Mouse (Mus musculus): ENCODE results near the gene Zfp13. TPM values are rescaled to one million over a fixed set of nuclear protein-coding genes. Genes with fewer than 3 reads are reported as not detected.

The Zfp13 gene
- polyA plus RNA-seq, 1 experiment from 2014 or later = 4.0 TPM

- ATAC-seq (ENCODE audit: low FRiP score, low TSS enrichment) (peak; percentile 61), DNase-seq (ENCODE audit: low spot score) (no peak)
- no peak overlapping the region for H3K27ac ChIP-seq (replicated peaks)
- H3K4me2 ChIP-seq (replicated peaks; ENCODE audit: low read depth) = peak overlapping the region; percentile 82
- no peak overlapping the region for H3K9ac ChIP-seq (ENCODE audit: low read length)
- 0 out of 2 replicates have a peak, but pooled peaks cover 2% of the 10 kb centered on the region for H3K36me3 ChIP-seq (ENCODE audit: control insufficient read depth, insufficient read depth, low read length)
- no peak overlapping the region for H3K4me3 ChIP-seq (ENCODE audit: low read depth, low read length)
- TF ChIP-seq CTCF (IDR thresholded peaks at IDR 0.05; ENCODE audit: low read depth) = no peak
- TF ChIP-seq EP300 (optimal IDR thresholded peaks at IDR 0.05) = no peak
- no peaks in the 10 kb centered on the region for H3K27me3 ChIP-seq (ENCODE audit: control insufficient read depth, insufficient read depth, low read length)
- WGBS = 74% methylated on average over 8 of the region's 8 CpGs
- H3K4me1 ChIP-seq (replicated peaks; ENCODE audit: control insufficient read depth, insufficient read depth) = no peaks in the 10 kb centered on the region
- no peaks in the 10 kb centered on the region for H3K9me3 ChIP-seq (ENCODE audit: control insufficient read depth, low read length)
Observed at GRCm38 (mm10) chr17:23584786-23585185, 14.5 kb downstream of the Zfp13 start.

- ATAC-seq (ENCODE audit: low FRiP score, low TSS enrichment) = 0 out of 2 replicates have a peak, but pooled peaks have one; percentile 7
- no peaks in the 10 kb centered on the region for H3K27me3 ChIP-seq (ENCODE audit: control insufficient read depth, insufficient read depth, low read length)
- H3K9me3 ChIP-seq (ENCODE audit: control insufficient read depth, low read length) = no peaks in the 10 kb centered on the region
- H3K4me2 ChIP-seq (replicated peaks; ENCODE audit: low read depth) = no peak overlapping the region
- H3K9ac ChIP-seq (ENCODE audit: low read length) = no peak overlapping the region
- no peaks in the 10 kb centered on the region for H3K4me1 ChIP-seq (replicated peaks; ENCODE audit: control insufficient read depth, insufficient read depth)
- no peak overlapping the region for H3K4me3 ChIP-seq (ENCODE audit: low read depth, low read length)
- DNase-seq (ENCODE audit: low spot score) = no peak
- no peak overlapping the region for H3K27ac ChIP-seq (replicated peaks)
- peaks cover 27% of the 10 kb centered on the region for H3K36me3 ChIP-seq (ENCODE audit: control insufficient read depth, insufficient read depth, low read length)
- TF ChIP-seq EP300 (optimal IDR thresholded peaks at IDR 0.05) (no peak), CTCF (IDR thresholded peaks at IDR 0.05; ENCODE audit: low read depth) (no peak)
- WGBS = 96% methylated on average over 36 of the region's 38 CpGs
Observed at GRCm38 (mm10) chr17:23575951-23576552, 23.2 kb downstream of the Zfp13 start.

GRCm38 (mm10) chr17:23574130-23574529, 25.2 kb downstream of the Zfp13 start:
- no peak overlapping the region for H3K4me3 ChIP-seq (ENCODE audit: low read depth, low read length)
- no peak for TF ChIP-seq EP300 (optimal IDR thresholded peaks at IDR 0.05)
- ATAC-seq (ENCODE audit: low FRiP score, low TSS enrichment) (no peak), DNase-seq (ENCODE audit: low spot score) (no peak)
- H3K9ac ChIP-seq (ENCODE audit: low read length) = no peak overlapping the region
- WGBS = 91% methylated on average over 8 of the region's 8 CpGs
- peaks cover 22% of the 10 kb centered on the region for H3K36me3 ChIP-seq (ENCODE audit: control insufficient read depth, insufficient read depth, low read length)
- no peak overlapping the region for H3K4me2 ChIP-seq (replicated peaks; ENCODE audit: low read depth)
- H3K4me1 ChIP-seq (replicated peaks; ENCODE audit: control insufficient read depth, insufficient read depth) = no peaks in the 10 kb centered on the region
- no peak overlapping the region for H3K27ac ChIP-seq (replicated peaks)
- H3K27me3 ChIP-seq (ENCODE audit: control insufficient read depth, insufficient read depth, low read length) = no peaks in the 10 kb centered on the region
- no peaks in the 10 kb centered on the region for H3K9me3 ChIP-seq (ENCODE audit: control insufficient read depth, low read length)

- no peak for DNase-seq (ENCODE audit: low spot score)
- Histone ChIP-seq H3K36me3 (ENCODE audit: control insufficient read depth, insufficient read depth, low read length) (peaks cover 18% of the 10 kb centered on the region), H3K9me3 (ENCODE audit: control insufficient read depth, low read length) (no peaks in the 10 kb centered on the region), H3K4me1 (replicated peaks; ENCODE audit: control insufficient read depth, insufficient read depth) (no peaks in the 10 kb centered on the region), H3K4me2 (replicated peaks; ENCODE audit: low read depth) (no peak overlapping the region), H3K27ac (replicated peaks) (no peak overlapping the region), H3K27me3 (ENCODE audit: control insufficient read depth, insufficient read depth, low read length) (no peaks in the 10 kb centered on the region), H3K4me3 (ENCODE audit: low read depth, low read length) (no peak overlapping the region), H3K9ac (ENCODE audit: low read length) (no peak overlapping the region)
- peak; percentile 50 for TF ChIP-seq CTCF (IDR thresholded peaks at IDR 0.05; ENCODE audit: low read depth)
- TF ChIP-seq EP300 (optimal IDR thresholded peaks at IDR 0.05) = no peak
- 81% methylated on average over 6 of the region's 6 CpGs for WGBS
- ATAC-seq (ENCODE audit: low FRiP score, low TSS enrichment) = no peak
Observed at GRCm38 (mm10) chr17:23572059-23572458, 27.2 kb downstream of the Zfp13 start.

GRCm38 (mm10) chr17:23571084-23571483, 28.2 kb downstream of the Zfp13 start:
- Histone ChIP-seq H3K4me2 (replicated peaks; ENCODE audit: low read depth) (no peak overlapping the region), H3K36me3 (ENCODE audit: control insufficient read depth, insufficient read depth, low read length) (peaks cover 8% of the 10 kb centered on the region), H3K9me3 (ENCODE audit: control insufficient read depth, low read length) (no peaks in the 10 kb centered on the region), H3K4me1 (replicated peaks; ENCODE audit: control insufficient read depth, insufficient read depth) (no peaks in the 10 kb centered on the region), H3K9ac (ENCODE audit: low read length) (no peak overlapping the region), H3K27me3 (ENCODE audit: control insufficient read depth, insufficient read depth, low read length) (no peaks in the 10 kb centered on the region), H3K4me3 (ENCODE audit: low read depth, low read length) (no peak overlapping the region), H3K27ac (replicated peaks) (no peak overlapping the region)
- 19% methylated on average over 5 of the region's 5 CpGs for WGBS
- no peak for ATAC-seq (ENCODE audit: low FRiP score, low TSS enrichment)
- DNase-seq (ENCODE audit: low spot score) = no peak
- peak; percentile 59 for TF ChIP-seq CTCF (IDR thresholded peaks at IDR 0.05; ENCODE audit: low read depth)
- no peak for TF ChIP-seq EP300 (optimal IDR thresholded peaks at IDR 0.05)

DNA sequence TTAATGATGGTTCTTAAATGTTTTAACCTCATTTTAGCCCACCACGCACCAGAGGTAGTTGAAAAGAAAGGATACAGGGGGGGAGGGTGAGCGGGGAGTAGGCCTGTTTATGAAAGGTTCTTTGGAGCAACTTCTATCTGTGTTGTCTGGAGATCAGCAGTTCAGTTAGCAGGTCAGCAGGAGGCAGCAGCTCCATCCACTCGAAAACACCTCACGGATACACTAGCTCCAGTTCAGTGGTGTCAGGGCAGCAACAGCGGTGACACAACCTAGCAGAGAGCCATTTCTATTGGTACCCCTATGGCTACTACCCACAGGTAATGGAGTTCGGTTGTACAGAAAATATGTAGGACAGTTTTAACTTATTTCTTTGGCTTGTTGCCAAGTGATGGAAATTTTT, 29.3 kb downstream of the Zfp13 start:
- H3K4me2 ChIP-seq (replicated peaks; ENCODE audit: low read depth) = no peak overlapping the region
- no peak overlapping the region for H3K27ac ChIP-seq (replicated peaks)
- H3K4me1 ChIP-seq (replicated peaks; ENCODE audit: control insufficient read depth, insufficient read depth) = no peaks in the 10 kb centered on the region
- TF ChIP-seq CTCF (IDR thresholded peaks at IDR 0.05; ENCODE audit: low read depth) = peak; percentile 84
- TF ChIP-seq EP300 (optimal IDR thresholded peaks at IDR 0.05) = no peak
- peak; percentile 71 for ATAC-seq (ENCODE audit: low FRiP score, low TSS enrichment)
- peak; percentile 62 for DNase-seq (ENCODE audit: low spot score)
- no peak overlapping the region for H3K9ac ChIP-seq (ENCODE audit: low read length)
- H3K4me3 ChIP-seq (ENCODE audit: low read depth, low read length) = no peak overlapping the region
- H3K27me3 ChIP-seq (ENCODE audit: control insufficient read depth, insufficient read depth, low read length) = no peaks in the 10 kb centered on the region
- WGBS = 28% methylated on average over 6 of the region's 6 CpGs
- H3K36me3 ChIP-seq (ENCODE audit: control insufficient read depth, insufficient read depth, low read length) = peaks cover 2% of the 10 kb centered on the region; the same call in 1 of the 2 replicates
- H3K9me3 ChIP-seq (ENCODE audit: control insufficient read depth, low read length) = no peaks in the 10 kb centered on the region

Measured in stomach, postnatal 0 days (tissue).